Mouse (Mus musculus): ENCODE data around the gene Suox. TPM values are rescaled to one million over a fixed set of nuclear protein-coding genes. Genes with fewer than 3 reads are reported as not detected.
A peak's percentile ranks its signal among the peaks of the same experiment; 100 is the strongest.

Suox gene
- polyA plus RNA-seq, 1 experiment from 2014 or later, result 13.8 TPM

GRCm38 (mm10) chr10:128697072-128697725, 23.3 kb upstream of the Suox start:
- Histone ChIP-seq H3K27ac (peak overlapping the region; percentile 74), H3K4me1 (peaks cover 14% of the 10 kb centered on the region), H3K27me3 (no peaks in the 10 kb centered on the region), H3K9ac (no peak overlapping the region), H3K36me3 (peaks cover 46% of the 10 kb centered on the region), H3K4me2 (peak overlapping the region; percentile 74), H3K4me3 (0 out of 2 replicates have a peak overlapping the region, but pooled peaks have one; percentile 43), H3K9me3 (no peaks in the 10 kb centered on the region)
- WGBS, result 79% methylated on average over 6 of the region's 6 CpGs
- ATAC-seq (ENCODE audit: borderline replicate concordance, extremely low read depth, low FRiP score, low TSS enrichment), result no peak

GRCm38 (mm10) chr10:128695992-128696807, 22.3 kb upstream of the Suox start, which contains the start of gene Rab5b:
Gene Rab5b (minus strand): TSS chr10:128696264.
- Histone ChIP-seq H3K9me3 (no peaks in the 10 kb centered on the region), H3K4me2 (peak within 1 kb of the TSS; percentile 74), H3K4me1 (peaks cover 14% of the 10 kb centered on the region), H3K36me3 (peaks cover 36% of the 10 kb centered on the region), H3K27ac (peak within 1 kb of the TSS; percentile 98), H3K27me3 (no peaks in the 10 kb centered on the region), H3K4me3 (peak within 1 kb of the TSS; percentile 72), H3K9ac (peak within 1 kb of the TSS; percentile 80)
- peak; percentile 99 for ATAC-seq (ENCODE audit: borderline replicate concordance, extremely low read depth, low FRiP score, low TSS enrichment)
- WGBS, result 1% methylated on average over 40 of the region's 40 CpGs

- Histone ChIP-seq H3K9ac (peak overlapping the region; percentile 80), H3K4me1 (peaks cover 14% of the 10 kb centered on the region), H3K9me3 (no peaks in the 10 kb centered on the region), H3K27ac (peak overlapping the region; percentile 98), H3K27me3 (no peaks in the 10 kb centered on the region), H3K4me2 (peak overlapping the region; percentile 61), H3K36me3 (peaks cover 33% of the 10 kb centered on the region), H3K4me3 (peak overlapping the region; percentile 72)
- 0% methylated on average over 22 of the region's 22 CpGs for WGBS
- ATAC-seq (ENCODE audit: borderline replicate concordance, extremely low read depth, low FRiP score, low TSS enrichment), result no peak; the same call in 1 of the 2 replicates
Measured at GRCm38 (mm10) chr10:128695411-128695991, 21.6 kb upstream of the Suox start.

- H3K4me1 ChIP-seq, result peaks cover 12% of the 10 kb centered on the region
- WGBS, result 2% methylated on average over 9 of the region's 9 CpGs
- peak overlapping the region; percentile 95 for H3K4me2 ChIP-seq
- peak overlapping the region; percentile 67 for H3K27ac ChIP-seq
- no peaks in the 10 kb centered on the region for H3K9me3 ChIP-seq
- ATAC-seq (ENCODE audit: borderline replicate concordance, extremely low read depth, low FRiP score, low TSS enrichment), result no peak
- peak overlapping the region; percentile 58 for H3K9ac ChIP-seq
- peaks cover 4% of the 10 kb centered on the region; the same call in 1 of the 2 replicates for H3K36me3 ChIP-seq
- no peaks in the 10 kb centered on the region for H3K27me3 ChIP-seq
- peak overlapping the region; percentile 81 for H3K4me3 ChIP-seq
Measured at GRCm38 (mm10) chr10:128674469-128675008, 666 bp upstream of the Suox start.

GRCm38 (mm10) chr10:128671148-128671547, 2.7 kb downstream of the Suox start:
- ATAC-seq (ENCODE audit: borderline replicate concordance, extremely low read depth, low FRiP score, low TSS enrichment), result no peak
- Histone ChIP-seq H3K36me3 (no peaks in the 10 kb centered on the region), H3K9ac (no peak overlapping the region), H3K9me3 (no peaks in the 10 kb centered on the region), H3K27me3 (no peaks in the 10 kb centered on the region), H3K4me2 (no peak overlapping the region), H3K4me3 (no peak overlapping the region), H3K4me1 (peaks cover 20% of the 10 kb centered on the region), H3K27ac (no peak overlapping the region)
- WGBS, result 91% methylated on average over 9 of the region's 9 CpGs

- H3K9me3 ChIP-seq, result no peaks in the 10 kb centered on the region
- peak overlapping the region; percentile 90 for H3K4me2 ChIP-seq
- H3K27ac ChIP-seq, result peak overlapping the region; percentile 85
- ATAC-seq (ENCODE audit: borderline replicate concordance, extremely low read depth, low FRiP score, low TSS enrichment), result peak; percentile 50; the same call in 1 of the 2 replicates
- H3K36me3 ChIP-seq, result no peaks in the 10 kb centered on the region
- H3K4me3 ChIP-seq, result peak overlapping the region; percentile 88
- peaks cover 16% of the 10 kb centered on the region for H3K4me1 ChIP-seq
- peak overlapping the region; percentile 75 for H3K9ac ChIP-seq
- 1% methylated on average over 37 of the region's 42 CpGs for WGBS
- H3K27me3 ChIP-seq, result no peaks in the 10 kb centered on the region
Measured at GRCm38 (mm10) chr10:128668790-128669672, 4.8 kb downstream of the Suox start.

GRCm38 (mm10) chr10:128665806-128666205, 8.1 kb downstream of the Suox start:
- no peak overlapping the region for H3K4me2 ChIP-seq
- WGBS, result 92% methylated on average over 2 of the region's 2 CpGs

GRCm38 (mm10) chr10:128665307-128665706, 8.6 kb downstream of the Suox start:
- H3K4me2 ChIP-seq, result no peak overlapping the region
- ATAC-seq (ENCODE audit: borderline replicate concordance, extremely low read depth, low FRiP score, low TSS enrichment), result no peak
- H3K27me3 ChIP-seq, result no peaks in the 10 kb centered on the region
- WGBS, result 81% methylated on average over 3 of the region's 3 CpGs
- no peak overlapping the region for H3K27ac ChIP-seq
- no peak overlapping the region for H3K9ac ChIP-seq
- peaks cover 8% of the 10 kb centered on the region; the same call in 1 of the 2 replicates for H3K4me1 ChIP-seq
- no peaks in the 10 kb centered on the region for H3K36me3 ChIP-seq
- H3K4me3 ChIP-seq, result no peak overlapping the region
- no peaks in the 10 kb centered on the region for H3K9me3 ChIP-seq

More at GRCm38 (mm10) chr10:128665806-128666205, 8.1 kb downstream of the Suox start:
- Histone ChIP-seq H3K4me3 (no peak overlapping the region), H3K27me3 (no peaks in the 10 kb centered on the region), H3K27ac (no peak overlapping the region), H3K36me3 (no peaks in the 10 kb centered on the region), H3K9me3 (no peaks in the 10 kb centered on the region), H3K9ac (no peak overlapping the region), H3K4me1 (peaks cover 8% of the 10 kb centered on the region; the same call in 1 of the 2 replicates)
- no peak for ATAC-seq (ENCODE audit: borderline replicate concordance, extremely low read depth, low FRiP score, low TSS enrichment)

GRCm38 (mm10) chr10:128664808-128665207, 9.1 kb downstream of the Suox start:
- Histone ChIP-seq H3K36me3 (no peaks in the 10 kb centered on the region), H3K4me2 (no peak overlapping the region), H3K4me1 (peaks cover 8% of the 10 kb centered on the region; the same call in 1 of the 2 replicates), H3K4me3 (no peak overlapping the region), H3K27me3 (no peaks in the 10 kb centered on the region), H3K27ac (no peak overlapping the region), H3K9me3 (no peaks in the 10 kb centered on the region), H3K9ac (no peak overlapping the region)
- 54% methylated on average over 3 of the region's 3 CpGs for WGBS
- ATAC-seq (ENCODE audit: borderline replicate concordance, extremely low read depth, low FRiP score, low TSS enrichment), result no peak

- Histone ChIP-seq H3K27me3 (no peaks in the 10 kb centered on the region), H3K27ac (no peak overlapping the region), H3K36me3 (no peaks in the 10 kb centered on the region), H3K4me3 (no peak overlapping the region), H3K9me3 (no peaks in the 10 kb centered on the region), H3K9ac (no peak overlapping the region), H3K4me2 (no peak overlapping the region), H3K4me1 (peaks cover 4% of the 10 kb centered on the region; the same call in 1 of the 2 replicates)
- no peak for ATAC-seq (ENCODE audit: borderline replicate concordance, extremely low read depth, low FRiP score, low TSS enrichment)
- WGBS, result 42% methylated on average over 5 of the region's 5 CpGs
Measured at GRCm38 (mm10) chr10:128663441-128664220, 10.2 kb downstream of the Suox start.
